Mouse (Mus musculus): ENCODE data around the gene Tmem216.

GRCm38 (mm10) chr19:10581984-10582383, 25.9 kb upstream of the Tmem216 start:
- TF ChIP-seq CTCF (conservative IDR thresholded peaks at IDR 0.05; ENCODE audit: insufficient read depth, insufficient read length, low read depth, low read length) (no peak), POLR2A (IDR thresholded peaks at IDR 0.05; ENCODE audit: low read depth, low read length) (no peak)

All from kidney, adult 2 months (tissue).